Mouse (Mus musculus): ENCODE measurements around the gene Gm28230.

The Gm28230 gene

GRCm38 (mm10) chr2:74763976-74764375, 37.4 kb downstream of the Gm28230 start:
- DNase-seq (ENCODE audit: low spot score) = no peak

- DNase-seq (ENCODE audit: low spot score) = no peak
These were observed 47.8 kb downstream of the Gm28230 start for GRCm38 (mm10) chr2:74774359-74774758.

GRCm38 (mm10) chr2:74777536-74778275, 51.2 kb downstream of the Gm28230 start:
- DNase-seq (ENCODE audit: low spot score) = no peak

GRCm38 (mm10) chr2:74781386-74781785, 54.9 kb downstream of the Gm28230 start:
- DNase-seq (ENCODE audit: low spot score) = no peak

GRCm38 (mm10) chr2:74795531-74795930, 69.0 kb downstream of the Gm28230 start:
- DNase-seq (ENCODE audit: low spot score) = no peak
